ENCODE assay signal across 16 mouse cellular contexts in the genomic region with DNA sequence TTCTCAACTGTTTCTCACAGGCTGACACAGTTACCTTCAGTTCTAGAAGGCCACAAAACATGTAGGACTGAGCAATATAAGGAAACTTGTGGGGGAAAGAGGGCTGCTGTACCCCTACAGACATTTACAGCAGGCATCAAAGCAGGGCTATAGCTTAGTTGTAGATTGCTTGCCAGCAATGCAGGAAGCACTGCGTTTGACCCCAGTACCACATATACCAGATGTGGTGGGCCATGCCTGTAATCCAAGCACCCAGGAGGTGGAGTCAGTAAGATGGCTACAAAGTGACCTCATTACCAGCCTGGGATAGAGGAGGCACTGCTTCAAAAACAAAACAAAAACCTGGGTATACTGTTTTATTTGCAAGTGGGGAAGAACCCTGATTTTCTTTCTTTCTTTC.
DNase-seq lines count a peak whose midpoint lies in the region; ATAC-seq lines count a peak whose summit lies in the region.
"Had no signal": no experiment of that assay in that cellular context is flagged by ENCODE, and none has a peak within 500 bp of the region (broad histone marks: within the 10 kb centered on the region; RNA-seq: fewer than 3 reads in every experiment).

No protein-coding gene starts in this region.

- no peaks in the 10 kb centered on the region for H3K27me3 ChIP-seq in limb, embryonic 12.5 days
- H3K27me3 ChIP-seq: embryonic facial prominence, embryonic 13.5 days; neural tube, embryonic 12.5 days had no signal

- H3K9ac ChIP-seq in limb, embryonic 12.5 days (replicated peaks), result no peak overlapping the region
- H3K9ac ChIP-seq: embryonic facial prominence, embryonic 13.5 days; liver, postnatal 0 days; neural tube, embryonic 12.5 days had no signal

- H3K9me3 ChIP-seq in limb, embryonic 12.5 days, result no peaks in the 10 kb centered on the region
- H3K9me3 ChIP-seq: embryonic facial prominence, embryonic 13.5 days; neural tube, embryonic 12.5 days had no signal

- no peaks in the 10 kb centered on the region for H3K36me3 ChIP-seq in limb, embryonic 12.5 days
- H3K36me3 ChIP-seq: embryonic facial prominence, embryonic 13.5 days; neural tube, embryonic 12.5 days had no signal

- 0 out of 2 replicates have a peak, but pooled peaks cover 8% of the 10 kb centered on the region for H3K4me1 ChIP-seq in limb, embryonic 12.5 days (replicated peaks)
- H3K4me1 ChIP-seq: neural tube, embryonic 12.5 days had no signal

- 0% methylated on average over 1 of the region's 1 CpGs for WGBS in limb, embryonic 12.5 days

- peak; percentile 64 for DNase-seq in embryo, embryonic 10 days (ENCODE audit: low spot score)
- DNase-seq in embryo, embryonic 9.5 days (ENCODE audit: extremely low spot score), result no peak
- peak; percentile 53 for DNase-seq in embryo, embryonic 10.5 days (ENCODE audit: low spot score)
- DNase-seq in thymus, postnatal 14 days, result peak; percentile 66
- no peak for DNase-seq in urinary bladder, postnatal 10 days (ENCODE audit: low spot score)
- no peak for DNase-seq in spleen, postnatal 4 days (ENCODE audit: low spot score in 2 of 2)
- no peak for DNase-seq in cerebellum, postnatal 10 days
- DNase-seq: adrenal gland, postnatal 10 days; heart, postnatal 10 days; kidney, postnatal 4 days; liver, postnatal 0 days had no signal

- no peak overlapping the region for H3K4me3 ChIP-seq in limb, embryonic 12.5 days (replicated peaks)
- H3K4me3 ChIP-seq: embryonic facial prominence, embryonic 13.5 days; neural tube, embryonic 12.5 days had no signal

- no peak overlapping the region; the same call in 1 of the 2 replicates for H3K27ac ChIP-seq in limb, embryonic 12.5 days
- H3K27ac ChIP-seq: embryonic facial prominence, embryonic 13.5 days; neural tube, embryonic 12.5 days had no signal

- peak; percentile 63; the same call in 1 of the 2 replicates for ATAC-seq in limb, embryonic 12.5 days (ENCODE audit: insufficient number of reproducible peaks, insufficient read depth, low FRiP score, low TSS enrichment, low read depth)
- ATAC-seq: intestine, postnatal 0 days; liver, postnatal 0 days had no signal

- H3K4me2 ChIP-seq in limb, embryonic 12.5 days, result no peak overlapping the region
- H3K4me2 ChIP-seq: embryonic facial prominence, embryonic 13.5 days; midbrain, embryonic 11.5 days; neural tube, embryonic 12.5 days had no signal

Comparison
In these comparisons a context has a peak if more than half of its experiments do, and no peak if none do; other contexts are left out.
1. DNase-seq: peak in embryo, embryonic 10 days (single experiment), embryo, embryonic 10.5 days (single experiment) and thymus, postnatal 14 days (single experiment); none in embryo, embryonic 9.5 days (single experiment), urinary bladder, postnatal 10 days (single experiment), spleen, postnatal 4 days (0 of 2) and cerebellum, postnatal 10 days (0 of 2).